Mouse (Mus musculus): ENCODE results near the gene Cnot1.
"Not testable (repeated sequence)": the region's sequence is repeated elsewhere in the genome, so short reads cannot be mapped to it uniquely, and the experiment has no call there.

Gene Cnot1

GRCm38 (mm10) chr8:95817597-95817996 is 10.3 kb upstream of the Cnot1 start:
- in situ Hi-C loops (cut with MboI, MseI), result no loop called here

- in situ Hi-C loops (cut with MboI, MseI), result no loop called here
Measured at GRCm38 (mm10) chr8:95816044-95816708, 8.9 kb upstream of the Cnot1 start.

- in situ Hi-C loops (cut with MboI, MseI), result no loop called here
Measured at GRCm38 (mm10) chr8:95810184-95810591, 2.9 kb upstream of the Cnot1 start.

- in situ Hi-C loops (cut with MboI, MseI), result loop anchor here (10.0 kb wide), 1 partner anchor 724 kb away; the partner anchor contains the start of gene Katnb1
Measured at GRCm38 (mm10) chr8:95809116-95809515, 1.9 kb upstream of the Cnot1 start.

GRCm38 (mm10) chr8:95808631-95809030 is 1.4 kb upstream of the Cnot1 start:
- in situ Hi-C loops (cut with MboI, MseI), result loop anchor here (10.0 kb wide), 1 partner anchor 724 kb away; the partner anchor contains the start of gene Katnb1

GRCm38 (mm10) chr8:95807861-95808260 is 597 bp upstream of the Cnot1 start:
- in situ Hi-C loops (cut with MboI, MseI), result loop anchor here (10.0 kb wide), 1 partner anchor 723 kb away; the partner anchor contains the start of gene Katnb1

GRCm38 (mm10) chr8:95806461-95807191 is 638 bp downstream of the Cnot1 start:
- in situ Hi-C loops (cut with MboI, MseI), result loop anchor here (10.0 kb wide), 1 partner anchor 722 kb away; the partner anchor contains the start of gene Katnb1

- in situ Hi-C loops (cut with MboI, MseI), result loop anchor here (10.0 kb wide), 1 partner anchor 721 kb away; the partner anchor contains the start of gene Katnb1
Measured at GRCm38 (mm10) chr8:95805482-95805881, 1.8 kb downstream of the Cnot1 start.

GRCm38 (mm10) chr8:95802231-95802630 is 5.0 kb downstream of the Cnot1 start:
- in situ Hi-C loops (cut with MboI, MseI), result loop anchor here (10.0 kb wide), 1 partner anchor 717 kb away; the partner anchor contains the start of gene Katnb1

GRCm38 (mm10) chr8:95801476-95802064 is 5.7 kb downstream of the Cnot1 start:
- in situ Hi-C loops (cut with MboI, MseI), result loop anchor here (10.0 kb wide), 1 partner anchor 717 kb away; the partner anchor contains the start of gene Katnb1

- in situ Hi-C loops (cut with MboI, MseI), result loop anchor here (10.0 kb wide), 1 partner anchor 716 kb away; the partner anchor contains the start of gene Katnb1
Measured at GRCm38 (mm10) chr8:95800353-95800752, 6.9 kb downstream of the Cnot1 start.

GRCm38 (mm10) chr8:95799891-95800290 is 7.4 kb downstream of the Cnot1 start:
- in situ Hi-C loops (cut with MboI, MseI), result loop anchor here (10.0 kb wide), 1 partner anchor 715 kb away; the partner anchor contains the start of gene Katnb1

- in situ Hi-C loops (cut with MboI, MseI), result no loop called here
Measured at GRCm38 (mm10) chr8:95799117-95799516, 8.1 kb downstream of the Cnot1 start.

GRCm38 (mm10) chr8:95795333-95796061 is 11.8 kb downstream of the Cnot1 start:
- in situ Hi-C loops (cut with MboI, MseI), result not testable (repeated sequence)

GRCm38 (mm10) chr8:95785591-95785990 is 21.7 kb downstream of the Cnot1 start:
- in situ Hi-C loops (cut with MboI, MseI), result no loop called here

GRCm38 (mm10) chr8:95782628-95783027 is 24.6 kb downstream of the Cnot1 start:
- in situ Hi-C loops (cut with MboI, MseI), result no loop called here

GRCm38 (mm10) chr8:95781775-95782174 is 25.5 kb downstream of the Cnot1 start:
- in situ Hi-C loops (cut with MboI, MseI), result no loop called here

GRCm38 (mm10) chr8:95781085-95781484 is 26.2 kb downstream of the Cnot1 start:
- in situ Hi-C loops (cut with MboI, MseI), result no loop called here

GRCm38 (mm10) chr8:95764133-95764532 is 43.1 kb downstream of the Cnot1 start:
- in situ Hi-C loops (cut with MboI, MseI), result no loop called here

- in situ Hi-C loops (cut with MboI, MseI), result no loop called here
Measured at GRCm38 (mm10) chr8:95760323-95760722, 46.9 kb downstream of the Cnot1 start.

GRCm38 (mm10) chr8:95751924-95752323 is 55.3 kb downstream of the Cnot1 start:
- in situ Hi-C loops (cut with MboI, MseI), result no loop called here
